Mouse (Mus musculus) kidney, postnatal 0 days (tissue): Measurements from ENCODE around the gene Fut7. TPM values are rescaled to one million over a fixed set of nuclear protein-coding genes. Genes with fewer than 3 reads are reported as not detected.

ENCODE experiments used
- ATAC-seq: fragments of 200-750 bp; cut with Nextera tagmentation; replicated peaks from 2 replicates; pipeline ENCODE4 v1.8.0; 2017; ENCODE audit warnings: low read depth, moderate number of reproducible peaks, moderate TSS enrichment, moderate library complexity; ENCODE audit not compliant: low FRiP score
- DNase-seq: peaks from one replicate; pipeline ENCODE4 v3.0.0-alpha.2; 2016; ENCODE audit warnings: low spot score
- H3K27ac ChIP-seq: fragments of 300-500 bp; sonication (generic); 2 replicates; pipeline ENCODE4 v1.5.1; 2014; ENCODE audit warnings: mild to moderate bottlenecking
- H3K27me3 ChIP-seq: fragments of 300-500 bp; sonication (generic); 2 replicates; pipeline ENCODE4 v1.6.1; 2014; ENCODE audit warnings: low read length, mixed read lengths; ENCODE audit not compliant: insufficient read depth
- H3K36me3 ChIP-seq: fragments of 300-500 bp; sonication (generic); 2 replicates; pipeline ENCODE4 v1.6.1; 2014; ENCODE audit warnings: low read length, mixed read lengths; ENCODE audit not compliant: insufficient read depth
- H3K4me1 ChIP-seq: fragments of 300-500 bp; sonication (generic); replicated peaks from 2 replicates; pipeline ENCODE4 v1.6.1; 2014; ENCODE audit warnings: antibody characterized with exemption, low read length, mixed read lengths; ENCODE audit not compliant: insufficient read depth
- H3K4me2 ChIP-seq: fragments of 300-500 bp; sonication (generic); 2 replicates; pipeline ENCODE4 v1.6.1; 2014; ENCODE audit warnings: mild to moderate bottlenecking, low read length, moderate library complexity, mixed read lengths
- H3K4me3 ChIP-seq: fragments of 300-500 bp; sonication (generic); replicated peaks from 2 replicates; pipeline ENCODE4 v1.5.1; 2014; ENCODE audit warnings: low read depth, low read length
- H3K9ac ChIP-seq: fragments of 300-500 bp; sonication (generic); 2 replicates; pipeline ENCODE4 v1.6.1; 2014; ENCODE audit warnings: low read depth, low read length
- H3K9me3 ChIP-seq: fragments of 300-500 bp; sonication (generic); replicated peaks from 2 replicates; pipeline ENCODE4 v1.6.1; 2016; ENCODE audit warnings: low read length, inconsistent platforms, mixed read lengths
- CTCF ChIP-seq: IDR thresholded peaks from 2 replicates; pipeline ENCODE4 v1.5.1; 2016; ENCODE audit warnings: antibody characterized with exemption, low read depth, mild to moderate bottlenecking, moderate library complexity
- WGBS: fragments of 180-500 bp; shearing (Covaris S2); extraction: QIAGEN DNeasy Blood & Tissue Kit; methylation state at CpG from one replicate; pipeline ENCODE4 v1.1.7; 2014; 5-methylcytosine and 5-hydroxymethylcytosine counted together
- polyA plus RNA-seq: library from polyadenylated mRNA; unstranded; fragments of >200 nt; fragmentation: Nextera tagmentation; extraction: Ambion mirVana; gene quantifications from 2 replicates; pipeline ENCODE4 v1.2.1, GENCODE M21; 2015

Gene Fut7
- polyA plus RNA-seq, 1 experiment from 2014 or later, result not detected

- 43% methylated on average over 1 of the region's 1 CpGs for WGBS
- no peak for TF ChIP-seq CTCF
These were observed 29.9 kb downstream of the Fut7 start for GRCm38 (mm10) chr2:25452951-25453350.

GRCm38 (mm10) chr2:25456205-25456953 lies 33.3 kb downstream of the Fut7 start, which contains the start of gene Clic3:
Clic3 (plus strand) TSS chr2:25456838.
- Histone ChIP-seq H3K27me3 (no peaks in the 10 kb centered on the region), H3K36me3 (no peaks in the 10 kb centered on the region), H3K9ac (0 out of 2 replicates have a peak within 1 kb of the TSS, but pooled peaks have one; percentile 8), H3K4me1 (peaks cover 12% of the 10 kb centered on the region; the same call in 1 of the 2 replicates), H3K4me3 (no peak within 1 kb of the TSS), H3K9me3 (no peaks in the 10 kb centered on the region), H3K27ac (no peak within 1 kb of the TSS), H3K4me2 (no peak within 1 kb of the TSS)
- no peak for TF ChIP-seq CTCF
- no peak for DNase-seq
- 57% methylated on average over 14 of the region's 14 CpGs for WGBS
- ATAC-seq, result no peak

More at GRCm38 (mm10) chr2:25452951-25453350, 29.9 kb downstream of the Fut7 start:
- H3K9me3 ChIP-seq, result no peaks in the 10 kb centered on the region
- no peak for DNase-seq
- no peaks in the 10 kb centered on the region for H3K27me3 ChIP-seq
- H3K27ac ChIP-seq, result no peak overlapping the region; the same call in 1 of the 2 replicates
- ATAC-seq, result no peak
- 0 out of 2 replicates have a peak, but pooled peaks cover under 1% of the 10 kb centered on the region for H3K36me3 ChIP-seq
- no peak overlapping the region for H3K9ac ChIP-seq
- H3K4me3 ChIP-seq, result no peak overlapping the region
- H3K4me1 ChIP-seq, result no peaks in the 10 kb centered on the region
- H3K4me2 ChIP-seq, result no peak overlapping the region

GRCm38 (mm10) chr2:25457022-25457896 lies 34.2 kb downstream of the Fut7 start:
- no peak overlapping the region for H3K4me3 ChIP-seq
- H3K9me3 ChIP-seq, result no peaks in the 10 kb centered on the region
- TF ChIP-seq CTCF, result no peak
- no peak overlapping the region for H3K4me2 ChIP-seq
- no peak overlapping the region for H3K27ac ChIP-seq
- H3K9ac ChIP-seq, result 0 out of 2 replicates have a peak overlapping the region, but pooled peaks have one; percentile 8
- 84% methylated on average over 9 of the region's 9 CpGs for WGBS
- ATAC-seq (no peak), DNase-seq (no peak)
- no peaks in the 10 kb centered on the region for H3K27me3 ChIP-seq
- H3K36me3 ChIP-seq, result no peaks in the 10 kb centered on the region
- peaks cover 13% of the 10 kb centered on the region; the same call in 1 of the 2 replicates for H3K4me1 ChIP-seq

GRCm38 (mm10) chr2:25458911-25459310 lies 35.8 kb downstream of the Fut7 start:
- 73% methylated on average over 5 of the region's 5 CpGs for WGBS
- H3K9me3 ChIP-seq, result no peaks in the 10 kb centered on the region
- H3K27me3 ChIP-seq, result no peaks in the 10 kb centered on the region
- TF ChIP-seq CTCF, result peak; percentile 28; the same call in 1 of the 2 replicates
- no peak for ATAC-seq
- H3K36me3 ChIP-seq, result no peaks in the 10 kb centered on the region
- DNase-seq, result no peak
- H3K27ac ChIP-seq, result no peak overlapping the region; the same call in 1 of the 2 replicates
- no peak overlapping the region for H3K9ac ChIP-seq
- H3K4me2 ChIP-seq, result no peak overlapping the region
- H3K4me1 ChIP-seq, result peaks cover 13% of the 10 kb centered on the region; the same call in 1 of the 2 replicates
- H3K4me3 ChIP-seq, result no peak overlapping the region

- DNase-seq, result no peak
- H3K9ac ChIP-seq, result peak overlapping the region; percentile 71; the same call in 1 of the 2 replicates
- H3K4me1 ChIP-seq, result peaks cover 13% of the 10 kb centered on the region; the same call in 1 of the 2 replicates
- H3K27me3 ChIP-seq, result no peaks in the 10 kb centered on the region
- H3K4me3 ChIP-seq, result peak overlapping the region; percentile 57
- H3K36me3 ChIP-seq, result no peaks in the 10 kb centered on the region
- TF ChIP-seq CTCF, result no peak
- H3K4me2 ChIP-seq, result peak overlapping the region; percentile 85
- 29% methylated on average over 5 of the region's 5 CpGs for WGBS
- peak overlapping the region; percentile 90 for H3K27ac ChIP-seq
- no peaks in the 10 kb centered on the region for H3K9me3 ChIP-seq
- ATAC-seq, result peak; percentile 11; the same call in 1 of the 2 replicates
These were observed 37.1 kb downstream of the Fut7 start for GRCm38 (mm10) chr2:25460135-25460534.
